Mouse (Mus musculus) neural tube, embryonic 12.5 days (tissue): ENCODE measurements around the gene Syn3. TPM values are rescaled to one million over a fixed set of nuclear protein-coding genes. Genes with fewer than 3 reads are reported as not detected.

Experiments
- ATAC-seq: fragments of 200-750 bp; cut with Nextera tagmentation; 2 replicates; pipeline ENCODE4 v1.8.0; 2017; ENCODE audit warnings: low read depth, mild to moderate bottlenecking, moderate TSS enrichment, moderate library complexity; ENCODE audit not compliant: low FRiP score
- H3K27ac ChIP-seq: fragments of 300-500 bp; sonication (generic); 2 replicates; pipeline ENCODE4 v1.5.1; 2016
- H3K27me3 ChIP-seq: fragments of 300-500 bp; sonication (generic); replicated peaks from 2 replicates; pipeline ENCODE4 v1.6.1; 2016; ENCODE audit warnings: mild to moderate bottlenecking
- H3K36me3 ChIP-seq: fragments of 300-500 bp; sonication (generic); 2 replicates; pipeline ENCODE4 v1.6.1; 2016; ENCODE audit warnings: mild to moderate bottlenecking
- H3K4me1 ChIP-seq: fragments of 300-500 bp; sonication (generic); 2 replicates; pipeline ENCODE4 v1.6.1; 2016
- H3K4me2 ChIP-seq: fragments of 300-500 bp; sonication (generic); replicated peaks from 2 replicates; pipeline ENCODE4 v1.6.1; 2016; ENCODE audit warnings: mild to moderate bottlenecking
- H3K4me3 ChIP-seq: fragments of 300-500 bp; sonication (generic); 2 replicates; pipeline ENCODE4 v1.5.1; 2016
- H3K9ac ChIP-seq: fragments of 300-500 bp; sonication (generic); 2 replicates; pipeline ENCODE4 v1.6.1; 2016; ENCODE audit warnings: mild to moderate bottlenecking
- H3K9me3 ChIP-seq: fragments of 300-500 bp; sonication (generic); 2 replicates; pipeline ENCODE4 v1.6.1; 2016; ENCODE audit warnings: mild to moderate bottlenecking
- WGBS: fragments of 180-500 bp; shearing (Covaris S2); methylation state at CpG from one replicate; pipeline ENCODE4 v1.1.7; 2016; 5-methylcytosine and 5-hydroxymethylcytosine counted together
- polyA plus RNA-seq: library from polyadenylated mRNA; unstranded; fragments of >200 nt; fragmentation: Nextera tagmentation; extraction: Ambion mirVana; gene quantifications from 2 replicates; pipeline ENCODE4 v1.2.1, GENCODE M21; 2016

Syn3 gene
- polyA plus RNA-seq, 1 experiment from 2014 or later, result 7.9 TPM

GRCm38 (mm10) chr10:86272826-86273225, 225.9 kb downstream of the Syn3 start:
- ATAC-seq, result no peak
- no peaks in the 10 kb centered on the region for H3K9me3 ChIP-seq
- H3K4me2 ChIP-seq, result no peak overlapping the region
- no peaks in the 10 kb centered on the region for H3K36me3 ChIP-seq
- H3K4me3 ChIP-seq, result no peak overlapping the region
- no peaks in the 10 kb centered on the region for H3K27me3 ChIP-seq
- H3K27ac ChIP-seq, result no peak overlapping the region
- no peaks in the 10 kb centered on the region for H3K4me1 ChIP-seq
- no peak overlapping the region for H3K9ac ChIP-seq
- WGBS, result 91% methylated on average over 3 of the region's 3 CpGs

- H3K9me3 ChIP-seq, result no peaks in the 10 kb centered on the region
- no peak overlapping the region for H3K4me2 ChIP-seq
- no peak overlapping the region for H3K9ac ChIP-seq
- H3K27ac ChIP-seq, result no peak overlapping the region
- H3K36me3 ChIP-seq, result no peaks in the 10 kb centered on the region
- H3K27me3 ChIP-seq, result no peaks in the 10 kb centered on the region
- ATAC-seq, result no peak
- H3K4me3 ChIP-seq, result no peak overlapping the region
- H3K4me1 ChIP-seq, result no peaks in the 10 kb centered on the region
- 76% methylated on average over 3 of the region's 3 CpGs for WGBS
These were observed 228.4 kb downstream of the Syn3 start for GRCm38 (mm10) chr10:86270254-86270653.

GRCm38 (mm10) chr10:86264618-86265017, 234.1 kb downstream of the Syn3 start:
- Histone ChIP-seq H3K9ac (no peak overlapping the region), H3K4me1 (no peaks in the 10 kb centered on the region), H3K4me2 (no peak overlapping the region), H3K27ac (no peak overlapping the region), H3K36me3 (no peaks in the 10 kb centered on the region), H3K4me3 (no peak overlapping the region), H3K9me3 (0 out of 2 replicates have a peak, but pooled peaks cover 7% of the 10 kb centered on the region), H3K27me3 (no peaks in the 10 kb centered on the region)
- no peak for ATAC-seq
- WGBS, result 85% methylated on average over 9 of the region's 9 CpGs

DNA sequence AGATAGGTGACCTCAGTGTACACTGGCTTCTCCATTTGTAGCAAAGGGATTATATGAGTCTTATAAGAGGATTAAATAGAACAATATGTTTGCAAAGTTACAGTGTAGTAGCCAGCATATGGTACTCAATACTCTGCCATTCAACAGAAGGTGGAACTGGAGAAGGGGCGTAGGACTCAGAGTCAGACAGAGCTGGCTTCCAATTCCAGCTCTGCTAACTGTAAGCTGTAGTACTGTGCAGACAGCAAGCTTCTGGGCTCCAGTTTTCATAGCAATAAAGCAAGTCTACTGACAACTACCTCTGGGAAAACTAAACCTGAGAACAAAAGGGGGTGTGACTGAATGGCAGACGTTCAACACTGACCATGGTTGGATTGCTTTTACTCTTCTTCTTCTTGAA, 237.0 kb downstream of the Syn3 start:
- WGBS, result 75% methylated on average over 2 of the region's 2 CpGs
- Histone ChIP-seq H3K9ac (no peak overlapping the region), H3K36me3 (no peaks in the 10 kb centered on the region), H3K4me1 (no peaks in the 10 kb centered on the region), H3K27ac (no peak overlapping the region), H3K27me3 (no peaks in the 10 kb centered on the region), H3K4me2 (no peak overlapping the region), H3K4me3 (no peak overlapping the region), H3K9me3 (0 out of 2 replicates have a peak, but pooled peaks cover 7% of the 10 kb centered on the region)
- ATAC-seq, result no peak

DNA sequence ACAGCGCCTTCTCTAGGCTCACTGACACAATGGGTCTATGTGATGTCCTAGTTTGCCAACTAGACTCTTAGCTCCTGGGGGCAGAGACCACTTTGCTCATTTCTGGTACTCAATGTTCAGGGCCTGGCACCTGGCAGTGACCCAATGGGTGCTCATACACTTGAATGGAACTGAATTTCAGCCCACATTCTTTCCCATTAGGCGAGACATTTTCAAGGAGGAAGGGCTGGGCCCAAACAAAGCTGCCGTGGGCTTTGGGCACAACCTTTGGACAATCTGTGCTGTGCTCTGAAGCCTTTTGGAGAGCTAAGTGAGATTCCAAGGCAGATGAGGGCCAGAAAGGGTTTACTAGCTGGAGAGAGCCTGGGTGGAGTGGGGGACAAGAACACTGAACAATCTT, 239.7 kb downstream of the Syn3 start:
- Histone ChIP-seq H3K4me1 (no peaks in the 10 kb centered on the region), H3K4me3 (no peak overlapping the region), H3K9ac (no peak overlapping the region), H3K27me3 (no peaks in the 10 kb centered on the region), H3K9me3 (0 out of 2 replicates have a peak, but pooled peaks cover 7% of the 10 kb centered on the region), H3K4me2 (no peak overlapping the region), H3K27ac (no peak overlapping the region), H3K36me3 (no peaks in the 10 kb centered on the region)
- 88% methylated on average over 3 of the region's 3 CpGs for WGBS
- no peak for ATAC-seq

DNA sequence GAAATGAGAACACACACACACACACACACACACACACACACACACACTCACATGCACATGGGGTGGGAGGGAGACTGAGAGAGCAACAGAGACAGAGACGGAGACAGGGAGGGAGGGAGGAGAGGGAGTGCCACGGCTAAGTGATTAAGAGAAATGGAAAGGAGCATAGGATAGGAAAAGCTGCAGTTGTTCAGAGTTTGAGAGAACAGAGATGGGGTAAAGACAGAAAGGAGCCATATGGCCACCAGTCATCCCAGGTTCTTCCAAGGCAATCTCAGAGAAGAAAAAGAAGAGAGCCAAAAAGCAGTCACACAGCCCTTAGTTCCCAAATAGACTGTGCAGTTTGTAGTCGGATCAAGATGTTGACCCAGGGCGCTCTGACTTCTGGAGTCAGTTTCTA, 240.7 kb downstream of the Syn3 start:
- 91% methylated on average over 4 of the region's 4 CpGs for WGBS
- H3K27me3 ChIP-seq, result no peaks in the 10 kb centered on the region
- no peaks in the 10 kb centered on the region for H3K4me1 ChIP-seq
- no peaks in the 10 kb centered on the region for H3K36me3 ChIP-seq
- H3K9ac ChIP-seq, result no peak overlapping the region
- ATAC-seq, result no peak
- H3K4me2 ChIP-seq, result no peak overlapping the region
- no peak overlapping the region for H3K27ac ChIP-seq
- no peak overlapping the region for H3K4me3 ChIP-seq
- H3K9me3 ChIP-seq, result 0 out of 2 replicates have a peak, but pooled peaks cover 7% of the 10 kb centered on the region

DNA sequence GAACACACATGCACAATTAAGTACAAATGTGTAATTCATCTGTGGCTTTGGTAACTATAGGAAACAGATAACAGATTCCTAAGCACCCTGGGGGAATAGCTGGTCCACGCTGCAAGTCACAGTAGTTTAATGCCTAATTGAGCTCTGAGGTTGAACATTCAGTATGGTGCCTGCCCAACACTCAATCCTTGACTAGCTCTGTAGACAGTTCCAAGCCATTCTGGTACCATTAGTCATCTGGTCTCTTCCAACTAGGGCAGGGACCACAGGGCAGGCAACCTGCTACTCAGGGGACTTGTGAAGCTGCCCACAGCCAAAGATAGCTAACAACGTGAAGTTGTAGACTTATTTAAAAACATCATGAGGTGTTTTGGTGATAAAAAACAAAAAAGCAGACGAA, 241.7 kb downstream of the Syn3 start:
- ATAC-seq, result no peak
- WGBS, result 81% methylated on average over 3 of the region's 3 CpGs
- Histone ChIP-seq H3K4me1 (no peaks in the 10 kb centered on the region), H3K4me2 (no peak overlapping the region), H3K27ac (no peak overlapping the region), H3K27me3 (no peaks in the 10 kb centered on the region), H3K36me3 (no peaks in the 10 kb centered on the region), H3K4me3 (no peak overlapping the region), H3K9ac (no peak overlapping the region), H3K9me3 (0 out of 2 replicates have a peak, but pooled peaks cover 7% of the 10 kb centered on the region)

DNA sequence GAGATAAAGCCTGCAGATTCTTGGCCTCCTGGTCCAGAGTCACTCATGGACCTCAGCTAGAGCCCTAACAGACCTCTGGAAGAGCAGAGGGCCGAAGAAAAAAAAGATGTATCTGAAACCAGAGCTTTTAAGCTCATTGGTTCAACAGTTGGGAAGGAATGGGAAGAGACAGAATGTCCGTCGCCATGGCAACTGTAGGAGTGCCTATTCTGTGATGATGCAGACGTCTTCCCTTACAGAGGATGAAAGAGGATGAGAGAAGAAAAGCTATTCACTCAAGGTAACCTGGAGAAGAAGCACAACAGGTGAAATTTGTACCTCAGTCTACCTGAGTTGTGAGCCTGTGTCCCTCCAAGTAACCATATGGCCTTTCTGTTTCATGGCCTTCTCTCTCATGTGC, 242.5 kb downstream of the Syn3 start:
- WGBS, result 59% methylated on average over 4 of the region's 4 CpGs
- H3K36me3 ChIP-seq, result no peaks in the 10 kb centered on the region

GRCm38 (mm10) chr10:86250149-86250922, 248.4 kb downstream of the Syn3 start:
- no peak overlapping the region for H3K9ac ChIP-seq
- H3K4me3 ChIP-seq, result no peak overlapping the region
- H3K27me3 ChIP-seq, result no peaks in the 10 kb centered on the region
- ATAC-seq, result no peak
- H3K4me2 ChIP-seq, result no peak overlapping the region
- no peaks in the 10 kb centered on the region for H3K9me3 ChIP-seq
- H3K27ac ChIP-seq, result no peak overlapping the region
- H3K4me1 ChIP-seq, result no peaks in the 10 kb centered on the region
- no peaks in the 10 kb centered on the region for H3K36me3 ChIP-seq
- WGBS, result 69% methylated on average over 7 of the region's 7 CpGs

More for the DNA sequence above, 242.5 kb downstream of the Syn3 start:
- Histone ChIP-seq H3K9me3 (0 out of 2 replicates have a peak, but pooled peaks cover 7% of the 10 kb centered on the region), H3K27ac (no peak overlapping the region), H3K4me3 (no peak overlapping the region), H3K4me2 (no peak overlapping the region), H3K9ac (no peak overlapping the region), H3K4me1 (no peaks in the 10 kb centered on the region), H3K27me3 (no peaks in the 10 kb centered on the region)
- ATAC-seq, result no peak

DNA sequence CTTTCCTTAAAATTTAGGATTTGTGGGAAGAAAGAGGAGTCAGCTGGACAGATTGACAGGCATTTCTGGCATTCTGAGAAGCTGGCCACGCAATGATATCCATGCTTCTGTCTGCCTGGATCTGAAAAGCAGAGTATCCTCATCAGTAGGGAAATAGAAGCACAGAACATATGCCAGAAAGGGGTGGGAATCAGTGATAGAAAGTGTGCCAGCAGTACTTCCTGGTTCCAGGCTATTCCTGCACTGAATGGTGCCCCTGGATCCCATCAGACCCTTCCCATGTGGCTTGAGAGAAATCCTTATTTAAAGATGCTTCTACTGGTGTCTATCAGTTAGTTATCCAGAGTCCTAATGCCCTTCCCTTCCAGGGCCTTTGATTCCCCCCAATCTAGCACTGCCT, 249.4 kb downstream of the Syn3 start:
- Histone ChIP-seq H3K27me3 (no peaks in the 10 kb centered on the region), H3K4me2 (no peak overlapping the region), H3K9me3 (no peaks in the 10 kb centered on the region), H3K36me3 (no peaks in the 10 kb centered on the region), H3K4me3 (no peak overlapping the region), H3K27ac (no peak overlapping the region), H3K4me1 (no peaks in the 10 kb centered on the region), H3K9ac (no peak overlapping the region)
- WGBS, result 84% methylated on average over 1 of the region's 1 CpGs
- ATAC-seq, result no peak

GRCm38 (mm10) chr10:86248807-86249206, 249.9 kb downstream of the Syn3 start:
- no peak overlapping the region for H3K4me2 ChIP-seq
- no peak overlapping the region for H3K9ac ChIP-seq
- H3K36me3 ChIP-seq, result no peaks in the 10 kb centered on the region
- no peaks in the 10 kb centered on the region for H3K27me3 ChIP-seq
- H3K9me3 ChIP-seq, result no peaks in the 10 kb centered on the region
- no peak overlapping the region for H3K27ac ChIP-seq
- H3K4me3 ChIP-seq, result no peak overlapping the region
- ATAC-seq, result no peak
- H3K4me1 ChIP-seq, result no peaks in the 10 kb centered on the region
- WGBS, result 87% methylated on average over 3 of the region's 3 CpGs

- no peaks in the 10 kb centered on the region for H3K36me3 ChIP-seq
- 86% methylated on average over 10 of the region's 10 CpGs for WGBS
- no peak overlapping the region for H3K4me3 ChIP-seq
- no peak overlapping the region for H3K9ac ChIP-seq
- H3K4me2 ChIP-seq, result no peak overlapping the region
- ATAC-seq, result no peak
- no peaks in the 10 kb centered on the region for H3K9me3 ChIP-seq
- H3K27me3 ChIP-seq, result no peaks in the 10 kb centered on the region
- no peaks in the 10 kb centered on the region for H3K4me1 ChIP-seq
- no peak overlapping the region for H3K27ac ChIP-seq
These were observed 250.5 kb downstream of the Syn3 start for GRCm38 (mm10) chr10:86248131-86248740.

DNA sequence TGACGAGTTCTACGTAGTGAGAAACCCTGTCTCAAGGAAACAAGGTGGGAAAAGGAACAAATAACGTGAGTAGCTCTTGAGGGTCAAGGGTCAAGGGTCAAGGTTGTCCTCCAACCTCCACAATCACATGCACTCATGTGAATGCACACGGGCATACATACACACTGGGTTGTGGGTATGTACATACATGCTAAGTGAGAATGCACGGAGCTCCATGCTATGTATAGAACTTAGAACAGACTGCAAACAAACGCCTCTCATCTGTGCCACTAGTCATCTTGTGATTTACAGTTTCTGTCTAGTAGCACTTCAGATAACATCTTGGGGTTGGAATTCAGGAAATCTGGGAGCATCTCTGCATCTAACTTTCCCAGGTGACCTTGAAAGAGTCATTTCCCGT, 253.3 kb downstream of the Syn3 start:
- Histone ChIP-seq H3K27me3 (no peaks in the 10 kb centered on the region), H3K36me3 (no peaks in the 10 kb centered on the region), H3K4me3 (no peak overlapping the region), H3K27ac (no peak overlapping the region), H3K4me1 (no peaks in the 10 kb centered on the region), H3K9ac (no peak overlapping the region), H3K9me3 (no peaks in the 10 kb centered on the region), H3K4me2 (no peak overlapping the region)
- no peak for ATAC-seq
- WGBS, result 88% methylated on average over 7 of the region's 7 CpGs
